Mouse (Mus musculus) left cerebral cortex, postnatal 10 days (tissue): ENCODE data around the gene Pfkfb3. TPM values are rescaled to one million over a fixed set of nuclear protein-coding genes. Genes with fewer than 3 reads are reported as not detected.
"Not testable (repeated sequence)": the region's sequence is repeated elsewhere in the genome, so short reads cannot be mapped to it uniquely, and the experiment has no call there.

Experiments used
- DNase-seq, 2 experiments: peaks; one replicate each; pipeline ENCODE4 v3.0.0; 2021 to 2022; ENCODE audit warnings: low spot score in 2 of 2, mixed read lengths in 1 of 2; ENCODE audit errors: extremely low spot score in 1 of 2
- intact Hi-C: fragments of 180-260 bp; cut with DNase I; formaldehyde crosslinking; loops from one replicate; pipeline ENCODE4 v1.15.1; 2025
- total RNA-seq, 2 experiments: library from RNA; stranded (reverse); gene quantifications; 2 replicates each; pipeline ENCODE4 v1.2.3; 2021

Pfkfb3 gene
- total RNA-seq, 2 experiments from 2014 or later, result 23.5 to 29.7 TPM

GRCm38 (mm10) chr2:11552966-11553451 is 868 bp downstream of the Pfkfb3 start:
- DNase-seq, result peak in 1 of 2 experiments; percentile 37
- intact Hi-C loops, result no loop called here

GRCm38 (mm10) chr2:11552297-11552821 is 1.5 kb downstream of the Pfkfb3 start:
- intact Hi-C loops, result no loop called here
- no peak for DNase-seq

- no peak for DNase-seq
- intact Hi-C loops, result no loop called here
Measured at GRCm38 (mm10) chr2:11551726-11552125, 2.2 kb downstream of the Pfkfb3 start.

GRCm38 (mm10) chr2:11548508-11548907 is 5.4 kb downstream of the Pfkfb3 start:
- intact Hi-C loops, result no loop called here
- DNase-seq, result no peak

- no peak for DNase-seq
- intact Hi-C loops, result no loop called here
Measured at GRCm38 (mm10) chr2:11547609-11548008, 6.3 kb downstream of the Pfkfb3 start.

- intact Hi-C loops, result no loop called here
- no peak for DNase-seq
Measured at GRCm38 (mm10) chr2:11546091-11546490, 7.8 kb downstream of the Pfkfb3 start.

- intact Hi-C loops, result no loop called here
- DNase-seq, result no peak
Measured at GRCm38 (mm10) chr2:11545380-11545779, 8.5 kb downstream of the Pfkfb3 start.

GRCm38 (mm10) chr2:11544342-11544741 is 9.5 kb downstream of the Pfkfb3 start:
- DNase-seq, result no peak
- intact Hi-C loops, result no loop called here

- peak in 1 of 2 experiments; percentile 34 for DNase-seq
- intact Hi-C loops, result loop anchor here (2.0 kb wide), 1 partner anchor 212 kb away; no protein-coding TSS in a partner anchor
Measured at GRCm38 (mm10) chr2:11543158-11543557, 10.7 kb downstream of the Pfkfb3 start.

GRCm38 (mm10) chr2:11542640-11543039 is 11.2 kb downstream of the Pfkfb3 start:
- intact Hi-C loops, result loop anchor here (2.0 kb wide), 1 partner anchor 212 kb away; no protein-coding TSS in a partner anchor
- DNase-seq, result peak; percentile 49 to 84

GRCm38 (mm10) chr2:11542121-11542520 is 11.8 kb downstream of the Pfkfb3 start:
- intact Hi-C loops, result loop anchor here (2.0 kb wide), 1 partner anchor 211 kb away; no protein-coding TSS in a partner anchor
- no peak for DNase-seq

GRCm38 (mm10) chr2:11541528-11541927 is 12.3 kb downstream of the Pfkfb3 start:
- intact Hi-C loops, DNase-seq: not testable (repeated sequence)

GRCm38 (mm10) chr2:11535966-11536365 is 17.9 kb downstream of the Pfkfb3 start:
- no peak for DNase-seq
- intact Hi-C loops, result loop anchor here (5.0 kb wide), 1 partner anchor 34 kb away; no protein-coding TSS in a partner anchor

GRCm38 (mm10) chr2:11535412-11535928 is 18.4 kb downstream of the Pfkfb3 start:
- intact Hi-C loops, result loop anchor here (5.0 kb wide), 1 partner anchor 33 kb away; no protein-coding TSS in a partner anchor
- DNase-seq, result peak; percentile 88 to 98

GRCm38 (mm10) chr2:11534826-11535225 is 19.1 kb downstream of the Pfkfb3 start:
- intact Hi-C loops, result loop anchor here (5.0 kb wide), 1 partner anchor 33 kb away; no protein-coding TSS in a partner anchor
- no peak for DNase-seq

GRCm38 (mm10) chr2:11530101-11530500 is 23.8 kb downstream of the Pfkfb3 start:
- intact Hi-C loops, result no loop called here
- peak in 1 of 2 experiments; percentile 24 for DNase-seq

GRCm38 (mm10) chr2:11526063-11526462 is 27.8 kb downstream of the Pfkfb3 start:
- intact Hi-C loops, result no loop called here
- no peak for DNase-seq

- no peak for DNase-seq
- intact Hi-C loops, result no loop called here
Measured at GRCm38 (mm10) chr2:11524736-11525135, 29.1 kb downstream of the Pfkfb3 start.

GRCm38 (mm10) chr2:11521758-11522157 is 32.1 kb downstream of the Pfkfb3 start:
- intact Hi-C loops, result no loop called here
- DNase-seq, result no peak

- intact Hi-C loops, result no loop called here
Measured at GRCm38 (mm10) chr2:11520786-11521185, 33.1 kb downstream of the Pfkfb3 start.

More at GRCm38 (mm10) chr2:11520786-11521185, 33.1 kb downstream of the Pfkfb3 start:
- DNase-seq, result no peak
